In the genomic region with DNA sequence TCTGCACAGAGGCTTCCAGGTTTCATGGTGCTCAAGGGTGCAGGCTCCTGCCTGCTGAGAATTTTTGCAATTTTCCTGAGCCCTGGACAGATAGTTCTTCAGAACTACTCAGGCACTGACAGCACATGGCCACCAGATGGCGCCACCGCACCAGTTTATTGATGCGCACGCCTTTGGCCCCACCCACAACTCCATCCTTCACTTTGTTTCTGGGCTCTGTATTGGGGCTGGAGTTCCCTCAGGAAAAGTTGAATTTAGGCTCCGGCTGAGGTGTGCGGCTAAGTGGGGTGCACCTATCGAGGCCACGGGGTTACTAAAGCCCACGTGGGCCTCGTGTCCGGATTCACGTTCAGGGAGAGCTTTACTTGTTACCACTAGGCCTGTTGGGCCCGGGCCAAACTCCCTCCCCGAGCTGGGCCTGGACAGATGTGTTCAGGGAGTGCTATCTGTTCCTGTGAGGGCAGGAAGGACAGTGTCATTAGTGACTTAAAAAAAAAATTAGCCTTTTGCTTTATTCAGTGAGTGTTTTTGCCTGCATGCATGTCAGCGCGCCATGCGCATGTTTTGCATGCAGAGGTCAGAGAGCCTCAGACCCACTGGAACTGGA, we compare ENCODE assay signal across 8 mouse cellular contexts. TPM values are rescaled to one million over a fixed set of nuclear protein-coding genes. Genes with fewer than 3 reads are reported as not detected.
A peak's percentile ranks its signal among the peaks of the same experiment; 100 is the strongest.
DNase-seq lines count a peak whose midpoint lies in the region; ATAC-seq and TF ChIP-seq lines count a peak whose summit lies in the region.

No protein-coding gene starts in this region.

- no peaks in the 10 kb centered on the region for H3K79me2 ChIP-seq in liver, adult 2 months (ENCODE audit: control insufficient read depth, insufficient read depth, low read length)

- no peaks in the 10 kb centered on the region for H3K9me3 ChIP-seq in heart, embryonic 11.5 days (replicated peaks; ENCODE audit: control insufficient read depth, low read length)
- no peaks in the 10 kb centered on the region for H3K9me3 ChIP-seq in kidney, embryonic 15.5 days (replicated peaks)

- no peak for TF ChIP-seq POLR2A in liver, adult 2 months (IDR thresholded peaks at IDR 0.05; ENCODE audit: extremely low read depth, insufficient read depth, low read length)

- no peaks in the 10 kb centered on the region for H3K27me3 ChIP-seq in heart, embryonic 11.5 days (ENCODE audit: control insufficient read depth, insufficient read depth, low read length)
- H3K27me3 ChIP-seq in kidney, embryonic 15.5 days: no peaks in the 10 kb centered on the region
- H3K27me3 ChIP-seq in liver, adult 2 months (ENCODE audit: control insufficient read depth, insufficient read depth, low read length): no peaks in the 10 kb centered on the region
- no peaks in the 10 kb centered on the region for H3K27me3 ChIP-seq in splenic B cell, adult 2 months (ENCODE audit: control insufficient read depth, insufficient read depth, low read length, poor library complexity, severe bottlenecking)

- 29% methylated on average over 17 of the region's 17 CpGs for WGBS in heart, embryonic 11.5 days (ENCODE audit: insufficient replicate concordance)
- 28% methylated on average over 17 of the region's 17 CpGs for WGBS in kidney, embryonic 15.5 days
- WGBS in liver, adult 2 months: 37% methylated on average over 17 of the region's 17 CpGs

- TF ChIP-seq CTCF in liver, adult 2 months (IDR thresholded peaks at IDR 0.05; ENCODE audit: low read depth, low read length): peak; percentile 92

- no peak overlapping the region for H3K27ac ChIP-seq in heart, embryonic 11.5 days (ENCODE audit: low read depth, low read length)
- H3K27ac ChIP-seq in kidney, embryonic 15.5 days: no peak overlapping the region
- H3K27ac ChIP-seq in liver, adult 2 months (replicated peaks; ENCODE audit: insufficient read depth, low read depth, low read length): no peak overlapping the region

- H3K9ac ChIP-seq in heart, embryonic 11.5 days (ENCODE audit: low read depth, low read length): no peak overlapping the region
- H3K9ac ChIP-seq in kidney, embryonic 15.5 days: no peak overlapping the region
- no peak overlapping the region for H3K9ac ChIP-seq in liver, adult 2 months (ENCODE audit: low read depth, low read length)

- H3K4me3 ChIP-seq in heart, embryonic 11.5 days (ENCODE audit: low read depth, low read length): no peak overlapping the region; the same call in 1 of the 2 replicates
- H3K4me3 ChIP-seq in kidney, embryonic 15.5 days (replicated peaks): no peak overlapping the region
- H3K4me3 ChIP-seq in liver, adult 2 months (ENCODE audit: insufficient read depth, low read depth, low read length): no peak overlapping the region

- ATAC-seq in CD4-positive, CD25-positive, alpha-beta regulatory T cell, adult 4 months: peak; percentile 74
- peak; percentile 78 for ATAC-seq in erythroblast, adult 5-6 weeks (replicated peaks; ENCODE audit: low FRiP score, poor library complexity, severe bottlenecking)
- ATAC-seq in heart, embryonic 11.5 days (replicated peaks; ENCODE audit: insufficient number of reproducible peaks, low FRiP score, low TSS enrichment): peak; percentile 33
- ATAC-seq in kidney, embryonic 15.5 days (replicated peaks; ENCODE audit: low FRiP score): peak; percentile 34

- peak; percentile 43 for DNase-seq in brain, embryonic 18.5 days (ENCODE audit: low read depth, low spot score)
- DNase-seq in liver, adult 2 months (ENCODE audit: extremely low read depth, low read depth, low spot score): peak; percentile 34
- peak; percentile 50 to 67 for DNase-seq in natural killer cell, adult 2 months (ENCODE audit: low spot score in 2 of 2)
- peak; percentile 79 for DNase-seq in splenic B cell, adult 2 months (ENCODE audit: low read depth, low spot score)

- H3K4me2 ChIP-seq in heart, embryonic 11.5 days: peak overlapping the region; percentile 37
- H3K4me2 ChIP-seq in kidney, embryonic 15.5 days: peak overlapping the region; percentile 42

- H3K4me1 ChIP-seq in heart, embryonic 11.5 days (ENCODE audit: control insufficient read depth, insufficient read depth, low read length): no peaks in the 10 kb centered on the region
- peaks cover 8% of the 10 kb centered on the region; the same call in 1 of the 2 replicates for H3K4me1 ChIP-seq in kidney, embryonic 15.5 days
- peaks cover 4% of the 10 kb centered on the region for H3K4me1 ChIP-seq in liver, adult 2 months (ENCODE audit: control insufficient read depth, insufficient read depth, low read length)

- no peaks in the 10 kb centered on the region for H3K36me3 ChIP-seq in heart, embryonic 11.5 days (ENCODE audit: control insufficient read depth, insufficient read depth, low read length)
- 0 out of 2 replicates have a peak, but pooled peaks cover 2% of the 10 kb centered on the region for H3K36me3 ChIP-seq in kidney, embryonic 15.5 days
- no peaks in the 10 kb centered on the region for H3K36me3 ChIP-seq in liver, adult 2 months (ENCODE audit: control insufficient read depth, insufficient read depth, low read length)
- H3K36me3 ChIP-seq in splenic B cell, adult 2 months (ENCODE audit: control insufficient read depth, insufficient read depth, low read length, poor library complexity, severe bottlenecking): no peaks in the 10 kb centered on the region

RNA-seq across cellular contexts. Expression of a gene that starts 15.2 kb away (rescaled TPM):
- 10 to 100 TPM; 19.5 to 28.9 TPM for polyA plus RNA-seq in CD4-positive, CD25-positive, alpha-beta regulatory T cell, adult 4 months (2017; shearing (Covaris generic))
- total RNA-seq in erythroblast, adult 5-6 weeks (2015; ENCODE audit: low replicate concordance): 4.2 and 4.8 TPM in 2 replicates
- total RNA-seq in erythroblast, adult 5-6 weeks (2017; ENCODE audit: low replicate concordance): 3.3 and 3.7 TPM in 2 replicates
- 6.4 and 8.1 TPM in 2 replicates for polyA plus RNA-seq in heart, embryonic 11.5 days (2014; fragmentation: Nextera tagmentation; extraction: Ambion mirVana)
- 10.2 and 12.9 TPM in 2 replicates for polyA plus RNA-seq in kidney, embryonic 15.5 days (2015; fragmentation: Nextera tagmentation; extraction: Ambion mirVana)
- 3.6 and 6.9 TPM in 2 replicates for total RNA-seq in liver, adult 2 months (2014; rRNA removed)
- polyA plus RNA-seq in liver, adult 2 months (2012; rRNA removed): 23.3 and 24.9 TPM in 2 replicates

RNA-seq across cellular contexts. Expression of a gene that starts 50.9 kb away (rescaled TPM):
- polyA plus RNA-seq in CD4-positive, CD25-positive, alpha-beta regulatory T cell, adult 4 months (2017; shearing (Covaris generic)): not detected
- total RNA-seq in erythroblast, adult 5-6 weeks (2015; ENCODE audit: low replicate concordance): not detected in 2 replicates
- total RNA-seq in erythroblast, adult 5-6 weeks (2017; ENCODE audit: low replicate concordance): not detected in 2 replicates
- polyA plus RNA-seq in heart, embryonic 11.5 days (2014; fragmentation: Nextera tagmentation; extraction: Ambion mirVana): 0.37 and 0.39 TPM in 2 replicates
- polyA plus RNA-seq in kidney, embryonic 15.5 days (2015; fragmentation: Nextera tagmentation; extraction: Ambion mirVana): 0.04 and 0.08 TPM in 2 replicates
- total RNA-seq in liver, adult 2 months (2014; rRNA removed): not detected in 2 replicates
- polyA plus RNA-seq in liver, adult 2 months (2012; rRNA removed): not detected in 2 replicates
